Mouse (Mus musculus): ENCODE results near the gene Cited4.

Cited4 gene

GRCm38 (mm10) chr4:120680953-120681352 lies 14.6 kb downstream of the Cited4 start:
- peak; percentile 9 for DNase-seq (ENCODE audit: low spot score)

GRCm38 (mm10) chr4:120682168-120682567 lies 15.8 kb downstream of the Cited4 start:
- DNase-seq (ENCODE audit: low spot score) = peak; percentile 49

DNA sequence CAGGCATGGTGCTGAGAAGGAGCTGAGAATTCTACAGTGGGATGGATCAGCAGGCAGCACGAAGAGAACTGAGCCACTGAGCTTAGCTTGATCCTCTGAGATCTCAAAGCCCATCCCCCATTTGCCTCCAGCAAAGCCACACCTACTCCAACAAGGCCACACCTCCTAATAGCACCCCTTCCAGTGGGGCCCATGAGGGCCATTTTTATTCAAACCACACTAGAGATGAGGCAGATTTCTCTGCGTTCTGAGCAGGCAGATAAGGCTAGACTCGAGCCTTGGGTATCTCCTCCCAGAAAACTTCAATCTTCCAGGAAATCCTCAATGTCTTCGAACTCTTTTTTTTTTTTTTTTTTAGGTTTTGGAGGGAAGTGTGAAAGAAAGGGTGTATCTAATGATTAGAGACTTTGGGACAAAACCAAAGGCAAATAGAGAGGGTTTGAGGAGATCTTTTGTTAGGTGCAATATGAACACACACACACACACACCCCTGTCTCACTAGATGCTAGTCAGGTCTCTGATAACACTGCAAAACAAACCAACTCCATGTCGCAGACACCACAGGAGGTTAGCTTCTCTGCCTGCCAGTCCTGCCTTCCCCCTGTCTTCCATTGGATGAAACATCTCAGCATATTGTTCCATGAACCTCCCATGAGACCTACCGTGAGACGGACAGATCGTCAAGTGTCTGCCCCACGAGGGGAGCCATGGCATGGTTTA lies 17.1 kb downstream of the Cited4 start:
- no peak for DNase-seq (ENCODE audit: low spot score)

DNA sequence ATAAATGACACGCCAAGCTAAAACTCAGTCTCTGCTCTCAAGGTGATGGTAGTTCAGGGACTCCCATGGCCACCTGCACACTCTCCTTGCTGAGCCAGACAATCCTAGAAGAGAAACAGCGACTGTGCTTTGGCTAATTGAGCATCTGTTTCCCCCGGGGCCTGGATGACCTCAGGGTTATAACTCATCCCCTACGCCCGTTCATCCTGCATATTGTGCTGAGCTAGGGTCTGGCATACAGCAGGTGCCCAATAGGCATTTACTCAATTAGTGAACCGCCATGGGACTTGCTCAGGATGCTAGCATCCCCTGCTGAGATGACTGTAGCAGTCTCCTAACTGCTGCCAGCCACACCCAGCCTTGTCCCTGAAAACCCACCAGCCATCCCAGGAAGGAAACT lies 20.9 kb downstream of the Cited4 start:
- no peak for DNase-seq (ENCODE audit: low spot score)

DNA sequence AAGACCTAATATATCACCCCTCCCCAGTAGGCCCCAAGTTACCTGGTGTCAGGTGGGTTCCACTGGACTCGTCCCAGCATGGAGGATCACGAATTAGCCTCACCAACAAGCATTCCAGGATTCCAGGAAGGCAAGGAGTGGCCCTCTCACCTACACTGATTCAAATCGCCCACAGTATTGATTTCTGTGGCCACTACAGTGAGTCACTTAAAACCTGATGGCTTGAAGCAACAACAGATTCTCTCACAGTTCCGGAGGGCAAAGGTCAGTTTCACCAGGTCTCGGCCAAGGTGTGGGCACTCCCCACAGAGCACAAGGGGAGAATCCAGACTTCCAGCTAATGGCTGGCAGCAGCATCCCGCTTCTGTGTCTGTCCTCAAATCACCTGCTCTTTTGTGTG lies 22.9 kb downstream of the Cited4 start:
- DNase-seq (ENCODE audit: low spot score) = no peak

GRCm38 (mm10) chr4:120692717-120693116 lies 26.3 kb downstream of the Cited4 start:
- DNase-seq (ENCODE audit: low spot score) = no peak

- DNase-seq (ENCODE audit: low spot score) = no peak
These were observed 31.0 kb downstream of the Cited4 start for GRCm38 (mm10) chr4:120697353-120697752.

DNA sequence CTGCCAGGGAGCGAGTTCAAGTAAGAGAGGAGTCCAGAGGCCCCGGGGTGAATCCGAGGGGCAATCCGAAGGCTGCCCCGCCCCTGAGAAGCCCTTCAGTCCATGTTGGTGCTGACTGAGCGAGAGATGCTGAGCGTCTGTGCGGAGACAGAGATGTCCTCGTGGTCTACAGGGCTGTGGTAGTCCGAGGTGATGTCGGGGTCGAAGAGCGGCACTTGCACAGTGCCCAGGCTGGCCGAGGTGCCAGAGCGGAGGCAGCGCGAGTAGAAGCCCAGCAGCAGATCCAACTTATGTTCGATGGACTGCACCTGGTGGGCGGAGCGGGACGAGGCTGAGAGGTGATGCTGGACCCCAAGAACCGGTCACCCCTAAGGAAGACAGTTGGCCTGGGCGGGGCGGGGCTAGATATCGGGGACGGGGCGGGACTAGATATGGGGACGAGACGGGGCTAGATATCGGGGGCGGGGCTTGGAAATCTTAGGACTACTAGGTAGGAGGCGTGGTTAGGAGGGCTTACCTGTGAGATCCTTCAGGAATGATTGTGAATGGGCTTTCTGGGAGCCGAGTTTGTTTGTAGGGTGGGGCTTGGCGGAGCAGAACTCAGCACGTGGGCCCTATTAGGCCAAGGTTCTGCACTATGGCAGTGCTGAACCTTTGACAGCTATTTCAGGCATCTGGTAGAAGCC lies 31.6 kb downstream of the Cited4 start:
- no peak for DNase-seq (ENCODE audit: low spot score)

GRCm38 (mm10) chr4:120701180-120701579 lies 34.8 kb downstream of the Cited4 start:
- no peak for DNase-seq (ENCODE audit: low spot score)

DNA sequence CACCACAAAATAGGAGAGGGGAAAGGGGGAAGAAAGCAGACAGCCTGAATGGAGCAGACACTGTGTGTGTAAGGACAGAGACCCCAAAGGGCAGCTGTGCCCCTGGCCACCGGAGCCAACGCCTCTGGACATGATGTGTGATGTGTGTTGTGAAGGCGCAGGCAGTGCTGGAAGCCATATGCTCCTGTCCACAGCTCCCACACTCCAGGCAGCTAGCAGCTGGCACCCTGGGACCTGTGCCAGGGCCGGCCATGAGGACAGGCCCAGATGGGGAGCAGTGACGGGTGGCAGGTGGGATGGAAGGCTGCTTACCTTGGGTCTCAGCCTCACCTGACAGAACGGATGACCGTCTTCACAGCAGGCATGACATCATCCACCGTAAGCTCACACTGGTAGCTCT lies 35.7 kb downstream of the Cited4 start:
- DNase-seq (ENCODE audit: low spot score) = no peak

GRCm38 (mm10) chr4:120702511-120702910 lies 36.1 kb downstream of the Cited4 start:
- no peak for DNase-seq (ENCODE audit: low spot score)

DNA sequence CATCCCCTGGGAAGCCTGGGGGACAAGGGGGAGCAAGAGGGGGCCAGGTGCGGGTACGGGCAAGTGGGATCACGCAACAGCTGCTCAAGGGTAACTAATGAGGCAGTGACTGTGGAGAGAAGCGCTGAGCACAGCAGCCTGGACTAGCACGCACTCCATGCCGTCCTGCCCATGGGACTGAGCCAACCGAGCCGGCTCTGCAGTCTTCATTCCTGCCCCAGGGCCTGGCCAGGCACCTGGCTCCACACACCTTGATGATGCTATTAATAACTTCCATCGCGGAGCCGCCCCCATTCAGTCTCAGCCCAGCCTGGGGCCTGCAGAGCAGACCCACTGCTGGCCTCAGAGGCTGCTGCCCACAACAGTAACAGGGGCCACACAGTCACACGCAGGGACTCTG lies 45.9 kb downstream of the Cited4 start:
- no peak for DNase-seq (ENCODE audit: low spot score)

- no peak for DNase-seq (ENCODE audit: low spot score)
These were observed 46.6 kb downstream of the Cited4 start for GRCm38 (mm10) chr4:120713021-120713420.

DNA sequence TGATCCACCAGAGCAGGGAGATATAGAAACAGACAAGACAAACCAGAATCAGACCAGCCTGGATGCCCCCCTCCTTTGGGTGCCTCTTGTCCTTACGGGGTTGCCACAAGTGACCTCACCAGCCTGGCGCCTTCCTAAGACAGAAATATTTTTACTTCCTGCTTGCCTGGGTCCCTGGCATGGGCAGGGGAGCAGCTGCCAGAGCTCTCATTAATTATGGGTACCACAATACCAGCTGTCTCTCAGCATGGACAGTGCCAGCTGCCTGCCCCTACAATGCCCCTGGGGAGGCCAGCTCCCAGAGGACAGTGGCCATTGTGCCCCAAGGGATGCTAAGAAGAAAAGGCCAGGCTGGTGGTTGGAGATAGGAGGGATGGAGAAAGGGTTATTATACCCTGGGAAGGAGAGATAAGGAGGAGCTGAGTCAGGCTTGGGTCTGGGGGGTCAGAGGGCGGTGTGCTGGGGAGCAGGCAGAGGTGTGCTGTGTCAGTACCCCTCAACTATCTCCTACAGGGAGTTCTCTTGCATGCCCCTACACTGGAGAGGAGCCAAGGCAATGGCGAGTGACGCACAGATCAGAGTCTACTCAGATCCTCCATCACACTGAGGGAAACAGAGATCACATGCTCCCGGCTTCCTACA lies 47.6 kb downstream of the Cited4 start:
- no peak for DNase-seq (ENCODE audit: low spot score)

GRCm38 (mm10) chr4:120716141-120716571 lies 49.8 kb downstream of the Cited4 start:
- DNase-seq (ENCODE audit: low spot score) = peak; percentile 29

- DNase-seq (ENCODE audit: low spot score) = no peak
These were observed 50.4 kb downstream of the Cited4 start for GRCm38 (mm10) chr4:120716765-120717164.
